Mouse (Mus musculus): ENCODE measurements at regions not wholly inside any gene's neighbourhood (a gene's known extent, or its start where the extent isn't known, plus 50 kb on each side); places are given as distances from the start of the nearest gene placed in this dataset.
A peak's percentile ranks its signal among the peaks of the same experiment; 100 is the strongest.
"Not testable (repeated sequence)": the region's sequence is repeated elsewhere in the genome, so short reads cannot be mapped to it uniquely, and the experiment has no call there.

GRCm38 (mm10) chrX:127484659-127485058, 90.6 kb downstream of the 4921511C20Rik start:
- peak; percentile 33 for DNase-seq (ENCODE audit: low read depth)
- TF ChIP-seq CTCF (IDR thresholded peaks at IDR 0.05; ENCODE audit: borderline replicate concordance, extremely low read depth, insufficient read depth, insufficient read length) (no peak), POLR2A (IDR thresholded peaks at IDR 0.05; ENCODE audit: borderline replicate concordance, extremely low read depth, insufficient read depth, insufficient read length, poor library complexity, severe bottlenecking) (no peak)

- DNase-seq (ENCODE audit: low read depth): peak; percentile 17
- TF ChIP-seq CTCF (IDR thresholded peaks at IDR 0.05; ENCODE audit: borderline replicate concordance, extremely low read depth, insufficient read depth, insufficient read length): no peak
- TF ChIP-seq POLR2A (IDR thresholded peaks at IDR 0.05; ENCODE audit: borderline replicate concordance, extremely low read depth, insufficient read depth, insufficient read length, poor library complexity, severe bottlenecking): no peak
These were observed 125.0 kb downstream of the 4921511C20Rik start for GRCm38 (mm10) chrX:127519114-127519513.

- DNase-seq (ENCODE audit: low read depth): not testable (repeated sequence)
These were observed 130.4 kb downstream of the 4921511C20Rik start for GRCm38 (mm10) chrX:127524543-127524942.

GRCm38 (mm10) chrX:127554001-127554400, 159.9 kb downstream of the 4921511C20Rik start:
- DNase-seq (ENCODE audit: low read depth): peak; percentile 62
- TF ChIP-seq CTCF (IDR thresholded peaks at IDR 0.05; ENCODE audit: borderline replicate concordance, extremely low read depth, insufficient read depth, insufficient read length) (no peak), POLR2A (IDR thresholded peaks at IDR 0.05; ENCODE audit: borderline replicate concordance, extremely low read depth, insufficient read depth, insufficient read length, poor library complexity, severe bottlenecking) (no peak)
